Mouse (Mus musculus) left cerebral cortex, postnatal 25 days (tissue): Measurements from ENCODE around the gene Hmx1. TPM values are rescaled to one million over a fixed set of nuclear protein-coding genes. Genes with fewer than 3 reads are reported as not detected.

Source experiments
- DNase-seq, 2 experiments: peaks; one replicate each; pipeline ENCODE4 v3.0.0; 2022; ENCODE audit warnings: low spot score in 2 of 2, mixed read lengths in 1 of 2
- intact Hi-C: fragments of 180-260 bp; cut with DNase I; formaldehyde crosslinking; loops from one replicate; pipeline ENCODE4 v1.15.1; 2025
- total RNA-seq, 2 experiments: library from RNA; stranded (reverse); gene quantifications; 2 replicates each; pipeline ENCODE4 v1.2.3; 2021

The Hmx1 gene
- total RNA-seq: not detected

DNA sequence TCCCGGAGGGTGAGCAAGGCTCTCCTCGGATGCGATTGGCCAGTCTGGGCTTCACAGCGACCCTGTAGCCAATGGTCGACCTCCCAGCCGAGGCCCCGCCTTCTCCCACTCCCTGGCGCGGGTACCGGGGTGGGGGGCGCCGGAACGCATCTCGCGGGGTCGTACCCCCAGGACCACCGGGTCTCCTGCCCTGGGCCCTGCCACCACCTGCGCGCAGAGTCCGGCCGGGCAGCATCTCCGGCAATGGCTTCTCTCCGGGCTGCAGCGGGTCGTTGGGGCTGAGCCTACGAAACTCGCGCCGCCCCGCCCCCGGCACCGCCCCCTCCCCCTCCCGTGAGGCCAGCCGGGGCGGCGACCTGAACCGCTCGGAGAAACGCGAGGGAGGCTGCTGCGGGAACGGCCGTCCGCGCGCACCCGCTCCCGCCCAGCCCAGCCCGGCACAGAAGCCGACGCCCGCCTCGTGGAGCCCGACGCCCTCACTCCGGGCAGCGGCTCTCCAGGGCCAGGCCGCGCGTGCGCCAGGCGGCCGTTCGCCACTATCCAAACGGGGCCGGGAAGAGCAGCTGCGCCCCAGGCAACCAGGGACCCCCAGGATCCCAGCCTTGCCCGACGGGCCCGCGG, at the start of gene Hmx1:
Hmx1 (plus strand) TSS at position 618 of the 621 bp plus-strand sequence.
- intact Hi-C loops: loop anchor here (10.0 kb wide), 1 partner anchor 1954 kb away; the partner anchor contains the start of gene Nkx1-1
- no peak for DNase-seq

GRCm38 (mm10) chr5:35345084-35345483, 43.8 kb upstream of the Hmx1 start:
- no peak for DNase-seq
- intact Hi-C loops: loop anchor here (5.0 kb wide), 3 partner anchors 213 to 358 kb away; no protein-coding TSS in a partner anchor

GRCm38 (mm10) chr5:35348794-35349193, 40.1 kb upstream of the Hmx1 start:
- intact Hi-C loops: loop anchor here (1.0 to 5.0 kb wide), 5 partner anchors 69 to 361 kb away; no protein-coding TSS in a partner anchor
- peak; percentile 77 to 91 for DNase-seq

- intact Hi-C loops: no loop called here
These were observed 31.1 kb upstream of the Hmx1 start for GRCm38 (mm10) chr5:35357544-35358440.

DNA sequence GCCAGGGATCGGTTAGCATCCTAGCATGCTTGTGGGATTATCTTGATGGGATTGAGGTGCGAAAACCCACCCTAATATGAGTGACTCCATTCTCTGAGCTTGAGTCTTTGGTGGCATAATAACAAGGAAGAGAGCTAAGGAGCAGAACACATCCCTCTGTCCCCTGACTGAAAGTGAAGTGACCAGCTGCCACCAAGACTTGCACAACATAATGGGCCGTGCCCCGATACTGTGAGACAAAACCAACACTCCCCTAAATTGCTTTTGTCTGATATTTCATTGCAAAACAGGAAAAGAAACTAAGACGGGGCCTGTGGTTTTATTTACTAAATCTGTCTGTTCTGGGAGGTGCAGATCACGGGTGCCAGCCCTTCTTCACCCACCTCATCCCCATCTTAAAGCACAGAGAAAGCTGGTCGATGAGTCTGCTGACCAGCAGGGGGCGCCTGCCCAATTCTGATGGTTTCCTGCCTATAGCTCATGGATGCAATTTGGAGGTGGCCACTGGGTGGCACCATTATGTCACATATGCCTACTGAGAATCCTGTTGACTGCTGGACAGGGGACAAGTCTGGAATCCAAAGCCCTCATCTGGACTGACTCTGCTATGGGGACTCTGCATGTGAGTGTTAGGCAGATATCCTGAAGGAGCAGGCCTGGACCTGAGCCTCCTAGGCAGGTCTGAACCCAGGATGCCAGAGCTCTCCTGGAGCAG, 27.2 kb upstream of the Hmx1 start:
- intact Hi-C loops: loop anchor here (1.0 kb wide), 1 partner anchor 149 kb away; no protein-coding TSS in a partner anchor
- DNase-seq: peak; percentile 94 to 97

More at GRCm38 (mm10) chr5:35357544-35358440, 31.1 kb upstream of the Hmx1 start:
- DNase-seq: no peak

- intact Hi-C loops: no loop called here
- DNase-seq: no peak
These were observed 22.5 kb upstream of the Hmx1 start for GRCm38 (mm10) chr5:35366241-35367032.

DNA sequence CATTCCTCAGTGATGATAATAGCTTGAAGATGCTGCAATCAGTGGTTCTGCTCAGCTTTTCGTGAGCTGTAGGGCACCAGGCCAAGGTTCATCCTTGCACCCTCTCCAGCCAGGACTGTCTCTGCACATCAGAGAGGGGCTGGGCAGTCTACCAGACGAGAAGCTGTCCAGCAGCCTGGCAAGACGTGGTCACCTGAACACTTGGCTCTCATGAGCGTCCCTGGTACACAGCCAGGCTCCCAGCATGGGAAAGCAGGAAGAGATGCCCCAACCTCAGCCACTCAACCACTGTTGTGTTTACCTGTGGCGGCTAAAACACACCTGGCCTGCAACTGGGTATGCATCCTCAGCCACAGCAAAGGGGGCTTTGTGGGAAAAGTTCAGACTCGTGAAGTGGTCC, 20.0 kb upstream of the Hmx1 start:
- no peak for DNase-seq
- intact Hi-C loops: no loop called here

GRCm38 (mm10) chr5:35379066-35379465, 9.8 kb upstream of the Hmx1 start:
- intact Hi-C loops: no loop called here
- no peak for DNase-seq

DNA sequence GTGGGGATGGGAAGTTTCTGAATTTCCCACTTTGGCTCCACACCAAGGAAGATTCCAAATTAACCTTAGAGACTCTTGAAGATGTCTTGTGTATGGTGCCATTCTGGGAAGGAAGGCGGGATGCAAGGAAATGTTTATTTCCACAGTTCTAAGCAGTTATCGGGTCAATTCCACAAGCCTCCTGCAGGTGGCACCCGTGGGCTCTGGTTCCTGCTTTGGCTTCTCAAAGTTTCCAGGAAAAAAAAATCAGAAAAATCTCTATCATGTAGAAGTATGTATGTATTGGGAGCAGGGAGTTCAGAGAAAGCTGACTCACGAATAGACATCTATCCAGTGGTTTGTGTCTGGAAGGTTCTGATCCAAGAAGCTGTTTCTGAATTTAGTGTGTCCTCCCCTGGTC, 9.1 kb upstream of the Hmx1 start:
- intact Hi-C loops: loop anchor here (1.0 to 10.0 kb wide), 2 partner anchors 130 to 1945 kb away; partner anchors contain the start of gene Nkx1-1
- peak in 1 of 2 experiments; percentile 39 for DNase-seq

GRCm38 (mm10) chr5:35387834-35388490, 946 bp upstream of the Hmx1 start:
- intact Hi-C loops: loop anchor here (10.0 kb wide), 1 partner anchor 1953 kb away; the partner anchor contains the start of gene Nkx1-1
- no peak for DNase-seq

GRCm38 (mm10) chr5:35389441-35389840, 533 bp downstream of the Hmx1 start:
- intact Hi-C loops: loop anchor here (10.0 kb wide), 1 partner anchor 1955 kb away; the partner anchor contains the start of gene Nkx1-1
- no peak for DNase-seq

DNA sequence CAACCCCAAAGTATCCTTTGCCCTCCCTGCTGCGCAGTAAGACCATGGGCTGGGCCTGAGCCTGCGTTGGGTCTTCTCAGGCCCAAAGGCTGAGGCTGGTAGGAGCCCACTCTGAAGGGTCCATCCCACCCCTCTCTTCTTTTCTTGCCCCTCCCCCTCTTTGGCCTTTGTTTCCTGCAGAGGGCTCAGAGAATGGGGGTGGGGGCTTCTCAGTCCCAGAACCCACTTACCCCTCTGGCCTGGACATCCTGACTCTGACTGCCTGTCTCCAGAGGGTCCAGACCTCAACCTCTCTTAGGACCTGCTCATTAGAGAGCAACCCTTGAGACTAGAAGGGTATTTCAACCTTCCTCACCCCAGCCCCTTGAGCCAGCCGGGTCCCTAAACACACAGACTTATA, 1.0 kb downstream of the Hmx1 start:
- intact Hi-C loops: loop anchor here (10.0 kb wide), 1 partner anchor 1955 kb away; the partner anchor contains the start of gene Nkx1-1
- DNase-seq: no peak

DNA sequence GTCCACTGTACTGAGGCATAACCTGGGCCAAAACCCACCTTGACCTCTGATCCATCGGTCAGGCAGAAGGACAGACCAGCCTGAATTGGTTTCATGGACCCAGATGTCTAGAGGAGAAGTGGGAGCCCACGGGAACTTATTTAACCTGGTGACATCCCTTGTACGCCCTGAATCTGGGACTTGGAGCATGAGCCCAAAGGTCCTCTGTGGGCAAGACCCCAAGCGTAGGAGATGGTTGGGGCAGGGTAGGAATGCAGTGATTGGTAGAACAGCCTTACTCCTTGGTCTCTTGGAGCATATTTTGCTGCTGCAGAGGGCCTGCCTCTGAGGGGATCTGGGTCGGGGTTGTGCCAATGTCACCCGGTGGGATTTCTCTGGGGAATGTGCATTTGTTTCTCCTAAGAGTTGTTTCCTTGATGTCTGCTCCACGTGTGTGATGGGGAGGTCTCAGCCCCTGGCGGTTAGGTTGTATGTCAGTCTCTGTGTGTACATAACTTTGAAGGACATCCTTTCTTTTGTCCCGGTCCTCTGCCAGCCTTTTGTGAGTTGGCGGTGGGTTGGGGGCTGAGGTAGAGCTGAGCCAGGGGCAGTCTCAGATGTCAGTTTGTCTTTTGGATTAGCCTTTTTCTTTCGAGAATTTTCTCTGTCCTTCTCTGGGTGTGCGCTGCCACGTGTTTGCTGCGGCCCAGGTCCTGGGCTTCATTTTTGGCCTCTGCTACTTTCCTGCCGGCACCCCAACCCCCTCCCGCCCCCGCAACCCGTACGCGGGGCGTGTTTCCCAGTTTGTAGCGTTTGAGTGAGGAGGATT, 2.1 kb downstream of the Hmx1 start:
- DNase-seq: no peak
- intact Hi-C loops: no loop called here

DNA sequence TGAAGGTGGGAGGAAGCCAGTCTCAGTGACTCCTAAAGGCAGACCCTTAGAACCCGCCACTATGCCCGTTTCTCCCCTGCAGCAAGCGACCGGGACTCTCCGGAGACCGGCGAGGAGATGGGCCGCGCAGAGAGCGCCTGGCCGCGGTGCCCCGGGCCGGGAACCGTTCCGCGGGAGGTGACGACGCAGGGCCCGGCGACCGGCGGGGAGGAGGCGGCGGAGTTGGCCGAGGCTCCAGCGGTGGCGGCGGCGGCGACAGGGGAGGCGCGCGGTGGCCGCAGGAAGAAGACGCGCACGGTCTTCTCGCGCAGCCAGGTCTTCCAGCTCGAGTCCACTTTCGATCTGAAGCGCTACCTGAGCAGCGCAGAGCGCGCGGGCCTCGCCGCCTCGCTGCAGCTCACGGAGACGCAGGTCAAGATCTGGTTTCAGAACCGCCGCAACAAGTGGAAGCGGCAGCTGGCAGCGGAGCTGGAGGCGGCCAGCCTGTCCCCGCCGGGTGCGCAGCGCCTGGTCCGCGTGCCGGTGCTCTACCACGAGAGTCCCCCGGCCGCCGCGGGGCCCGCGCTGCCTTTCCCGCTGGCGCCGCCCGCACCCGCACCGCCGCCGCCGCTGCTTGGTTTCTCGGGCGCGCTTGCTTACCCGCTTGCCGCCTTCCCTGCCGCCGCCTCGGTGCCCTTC, 2.9 kb downstream of the Hmx1 start:
- DNase-seq: peak in 1 of 2 experiments; percentile 12
- intact Hi-C loops: no loop called here

DNA sequence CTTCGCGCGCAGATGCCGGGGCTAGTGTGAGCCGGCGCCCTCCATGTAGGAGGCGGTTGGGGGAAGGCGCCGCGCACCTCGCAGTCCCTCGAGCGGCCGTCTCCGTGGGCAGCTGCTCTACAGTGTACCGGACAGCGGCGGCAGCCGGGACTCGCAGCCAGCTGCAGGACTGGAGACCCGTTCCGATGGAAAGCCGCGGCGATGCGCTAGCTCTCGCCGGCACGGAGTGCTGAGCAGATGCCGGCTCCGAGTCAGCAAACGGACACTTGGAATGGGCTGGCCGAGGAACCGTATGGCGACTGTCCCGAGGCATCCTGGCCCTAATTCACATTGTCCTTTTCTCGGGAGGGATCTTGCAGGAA, 3.4 kb downstream of the Hmx1 start:
- no peak for DNase-seq
- intact Hi-C loops: no loop called here

- intact Hi-C loops: no loop called here
- no peak for DNase-seq
These were observed 6.9 kb downstream of the Hmx1 start for GRCm38 (mm10) chr5:35395566-35396440.
